Mouse (Mus musculus): ENCODE measurements at regions not wholly inside any gene's neighbourhood (a gene's known extent, or its start where the extent isn't known, plus 50 kb on each side); places are given as distances from the start of the nearest gene placed in this dataset.
A peak's percentile ranks its signal among the peaks of the same experiment; 100 is the strongest.

GRCm38 (mm10) chr1:141974329-141974728 is 1666.1 kb upstream of the B3galt2 start:
- no peak overlapping the region for H3K9ac ChIP-seq (ENCODE audit: low read length)
- H3K4me3 ChIP-seq (ENCODE audit: low read depth, low read length), result no peak overlapping the region
- no peak overlapping the region for H3K4me2 ChIP-seq (ENCODE audit: low read length)
- no peak for DNase-seq (ENCODE audit: low spot score)
- H3K27me3 ChIP-seq (replicated peaks; ENCODE audit: control insufficient read depth, insufficient read depth, low read length), result no peaks in the 10 kb centered on the region
- no peaks in the 10 kb centered on the region for H3K36me3 ChIP-seq (ENCODE audit: control insufficient read depth, insufficient read depth, low read length)
- no peaks in the 10 kb centered on the region for H3K9me3 ChIP-seq (replicated peaks; ENCODE audit: control insufficient read depth, low read length)
- no peak for ATAC-seq
- H3K4me1 ChIP-seq (ENCODE audit: control insufficient read depth, insufficient read depth, low read length), result no peaks in the 10 kb centered on the region
- H3K27ac ChIP-seq (ENCODE audit: low read depth, low read length), result no peak overlapping the region

DNA sequence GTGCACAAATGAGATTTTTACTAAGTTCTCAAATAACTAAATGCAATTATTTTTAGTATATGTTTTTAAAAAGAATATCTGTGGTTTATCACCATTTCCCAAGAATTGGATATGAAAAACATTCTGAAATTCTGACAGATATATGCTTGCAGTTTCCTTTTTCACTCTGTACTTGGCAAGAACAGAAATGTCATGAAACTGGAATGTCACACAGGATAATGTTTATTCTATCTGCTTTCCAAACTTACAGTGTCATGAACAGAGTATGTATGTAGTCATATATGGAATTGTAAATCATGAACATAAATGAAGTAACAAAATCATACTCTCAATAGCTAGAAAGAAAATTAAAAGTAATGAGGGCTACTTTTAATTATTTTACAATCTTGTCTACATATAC is 1640.7 kb upstream of the B3galt2 start:
- ATAC-seq, result no peak
- no peak for DNase-seq (ENCODE audit: low spot score)

DNA sequence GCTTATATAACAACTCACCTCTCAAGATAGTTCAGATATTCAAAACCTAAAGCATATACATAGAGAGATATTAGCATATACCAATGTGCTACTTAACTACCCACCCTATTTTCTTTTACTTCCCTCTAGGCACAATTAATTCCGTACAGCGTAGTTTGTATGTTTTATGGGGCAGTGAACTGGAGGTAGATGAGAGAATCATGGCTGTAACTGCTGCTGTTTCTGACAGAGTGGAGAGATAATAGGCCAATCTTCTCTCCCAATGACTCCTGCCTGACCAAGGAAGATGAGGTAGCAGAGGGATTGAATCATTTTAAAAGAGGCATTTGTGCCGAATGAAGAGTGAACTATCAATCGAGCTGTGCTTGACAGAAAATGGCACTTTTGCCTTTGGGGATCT is 1640.1 kb upstream of the B3galt2 start:
- DNase-seq (ENCODE audit: low spot score), result no peak
- Histone ChIP-seq H3K36me3 (ENCODE audit: control insufficient read depth, insufficient read depth, low read length) (no peaks in the 10 kb centered on the region), H3K27me3 (replicated peaks; ENCODE audit: control insufficient read depth, insufficient read depth, low read length) (no peaks in the 10 kb centered on the region), H3K9ac (ENCODE audit: low read length) (no peak overlapping the region), H3K27ac (ENCODE audit: low read depth, low read length) (no peak overlapping the region), H3K9me3 (replicated peaks; ENCODE audit: control insufficient read depth, low read length) (no peaks in the 10 kb centered on the region), H3K4me1 (ENCODE audit: control insufficient read depth, insufficient read depth, low read length) (no peaks in the 10 kb centered on the region), H3K4me2 (ENCODE audit: low read length) (no peak overlapping the region), H3K4me3 (ENCODE audit: low read depth, low read length) (no peak overlapping the region)
- 87% methylated on average over 4 of the region's 4 CpGs for WGBS
- no peak for ATAC-seq

More for the DNA sequence above, 1640.7 kb upstream of the B3galt2 start:
- H3K4me2 ChIP-seq (ENCODE audit: low read length), result no peak overlapping the region
- H3K36me3 ChIP-seq (ENCODE audit: control insufficient read depth, insufficient read depth, low read length), result no peaks in the 10 kb centered on the region
- no peak overlapping the region for H3K4me3 ChIP-seq (ENCODE audit: low read depth, low read length)
- no peak overlapping the region for H3K27ac ChIP-seq (ENCODE audit: low read depth, low read length)
- no peaks in the 10 kb centered on the region for H3K9me3 ChIP-seq (replicated peaks; ENCODE audit: control insufficient read depth, low read length)
- H3K27me3 ChIP-seq (replicated peaks; ENCODE audit: control insufficient read depth, insufficient read depth, low read length), result no peaks in the 10 kb centered on the region
- no peaks in the 10 kb centered on the region for H3K4me1 ChIP-seq (ENCODE audit: control insufficient read depth, insufficient read depth, low read length)
- no peak overlapping the region for H3K9ac ChIP-seq (ENCODE audit: low read length)

DNA sequence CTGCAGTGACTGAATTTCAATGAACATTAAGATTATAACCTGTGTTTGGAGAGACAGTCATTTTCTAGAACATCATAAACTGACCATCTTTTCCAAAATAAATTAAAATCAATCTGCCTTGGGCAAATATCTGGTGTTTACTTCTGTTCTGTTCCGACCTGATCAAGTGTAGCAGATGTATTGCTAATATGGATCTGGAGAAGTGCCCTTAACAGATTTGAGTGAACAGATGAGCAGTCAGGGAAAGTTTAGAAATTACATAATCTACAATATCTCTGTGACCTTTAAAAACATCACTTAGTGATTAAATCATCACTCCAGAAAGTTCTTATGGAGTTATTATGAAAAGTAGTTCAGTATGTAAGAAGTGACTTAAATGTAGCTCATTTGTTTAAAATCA is 1634.1 kb upstream of the B3galt2 start:
- no peak overlapping the region for H3K9ac ChIP-seq (ENCODE audit: low read length)
- H3K9me3 ChIP-seq (replicated peaks; ENCODE audit: control insufficient read depth, low read length), result no peaks in the 10 kb centered on the region
- no peak overlapping the region for H3K4me2 ChIP-seq (ENCODE audit: low read length)
- H3K27me3 ChIP-seq (replicated peaks; ENCODE audit: control insufficient read depth, insufficient read depth, low read length), result no peaks in the 10 kb centered on the region
- 83% methylated on average over 1 of the region's 1 CpGs for WGBS
- no peaks in the 10 kb centered on the region for H3K36me3 ChIP-seq (ENCODE audit: control insufficient read depth, insufficient read depth, low read length)
- DNase-seq (ENCODE audit: low spot score) (no peak), ATAC-seq (no peak)
- no peak overlapping the region for H3K4me3 ChIP-seq (ENCODE audit: low read depth, low read length)
- H3K27ac ChIP-seq (ENCODE audit: low read depth, low read length), result no peak overlapping the region
- H3K4me1 ChIP-seq (ENCODE audit: control insufficient read depth, insufficient read depth, low read length), result no peaks in the 10 kb centered on the region

DNA sequence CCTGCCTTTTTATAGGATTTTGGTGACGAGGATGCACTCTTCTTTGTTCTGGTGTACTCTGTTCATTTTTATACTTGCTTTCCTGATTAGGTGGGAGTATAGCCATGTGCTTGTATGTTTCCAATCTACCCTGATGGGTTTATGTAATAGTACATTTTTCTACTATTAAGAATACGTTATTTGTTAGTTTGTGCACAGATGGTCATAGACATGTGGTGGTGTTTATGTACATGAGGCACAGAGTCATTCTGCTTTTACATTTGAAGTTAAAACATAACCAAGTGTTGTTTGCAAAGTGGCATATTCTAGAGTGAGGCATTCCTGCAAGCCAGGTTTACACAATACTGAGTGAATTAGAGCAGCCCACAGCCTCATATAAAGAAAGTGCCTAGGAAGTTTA is 1597.7 kb upstream of the B3galt2 start:
- Histone ChIP-seq H3K27ac (ENCODE audit: low read depth, low read length) (no peak overlapping the region), H3K9me3 (replicated peaks; ENCODE audit: control insufficient read depth, low read length) (no peaks in the 10 kb centered on the region), H3K36me3 (ENCODE audit: control insufficient read depth, insufficient read depth, low read length) (no peaks in the 10 kb centered on the region), H3K4me3 (ENCODE audit: low read depth, low read length) (no peak overlapping the region), H3K27me3 (replicated peaks; ENCODE audit: control insufficient read depth, insufficient read depth, low read length) (no peaks in the 10 kb centered on the region), H3K4me1 (ENCODE audit: control insufficient read depth, insufficient read depth, low read length) (no peaks in the 10 kb centered on the region), H3K9ac (ENCODE audit: low read length) (no peak overlapping the region), H3K4me2 (ENCODE audit: low read length) (no peak overlapping the region)
- ATAC-seq (no peak), DNase-seq (ENCODE audit: low spot score) (no peak)
- 77% methylated on average over 2 of the region's 2 CpGs for WGBS

- ATAC-seq (no peak), DNase-seq (ENCODE audit: low spot score) (peak; percentile 7)
- H3K4me3 ChIP-seq (ENCODE audit: low read depth, low read length), result no peak overlapping the region
- H3K36me3 ChIP-seq (ENCODE audit: control insufficient read depth, insufficient read depth, low read length), result no peaks in the 10 kb centered on the region
- no peaks in the 10 kb centered on the region for H3K9me3 ChIP-seq (replicated peaks; ENCODE audit: control insufficient read depth, low read length)
- no peak overlapping the region for H3K9ac ChIP-seq (ENCODE audit: low read length)
- no peak overlapping the region for H3K27ac ChIP-seq (ENCODE audit: low read depth, low read length)
- no peak overlapping the region for H3K4me2 ChIP-seq (ENCODE audit: low read length)
- no peaks in the 10 kb centered on the region for H3K27me3 ChIP-seq (replicated peaks; ENCODE audit: control insufficient read depth, insufficient read depth, low read length)
- no peaks in the 10 kb centered on the region for H3K4me1 ChIP-seq (ENCODE audit: control insufficient read depth, insufficient read depth, low read length)
Measured at GRCm38 (mm10) chr1:142055207-142055606, 1585.3 kb upstream of the B3galt2 start.

Measured in forebrain, embryonic 14.5 days (tissue).